Mouse (Mus musculus) hindbrain, embryonic 13.5 days (tissue): ENCODE measurements at regions not wholly inside any gene's neighbourhood (a gene's known extent, or its start where the extent isn't known, plus 50 kb on each side); places are given as distances from the start of the nearest gene placed in this dataset.
"Not testable (repeated sequence)": the region's sequence is repeated elsewhere in the genome, so short reads cannot be mapped to it uniquely, and the experiment has no call there.

Experiments
- ATAC-seq: fragments of 200-750 bp; cut with Nextera tagmentation; 2 replicates; pipeline ENCODE4 v1.8.0; 2017; ENCODE audit warnings: moderate TSS enrichment; ENCODE audit not compliant: low FRiP score
- H3K27ac ChIP-seq: fragments of 300-500 bp; sonication (generic); 2 replicates; pipeline ENCODE4 v1.5.1; 2015; ENCODE audit warnings: inconsistent platforms, mild to moderate bottlenecking, moderate library complexity
- H3K27me3 ChIP-seq: fragments of 300-500 bp; sonication (generic); 2 replicates; pipeline ENCODE4 v1.6.1; 2015; ENCODE audit warnings: mild to moderate bottlenecking, inconsistent platforms
- H3K36me3 ChIP-seq: fragments of 300-500 bp; sonication (generic); 2 replicates; pipeline ENCODE4 v1.6.1; 2015; ENCODE audit warnings: mild to moderate bottlenecking, inconsistent platforms
- H3K4me1 ChIP-seq: fragments of 300-500 bp; sonication (generic); replicated peaks from 2 replicates; pipeline ENCODE4 v1.6.1; 2015; ENCODE audit warnings: inconsistent platforms
- H3K4me2 ChIP-seq: fragments of 300-500 bp; sonication (generic); 2 replicates; pipeline ENCODE4 v1.6.1; 2015; ENCODE audit warnings: inconsistent platforms, mild to moderate bottlenecking, moderate library complexity
- H3K4me3 ChIP-seq: fragments of 300-500 bp; sonication (generic); 2 replicates; pipeline ENCODE4 v1.5.1; 2015; ENCODE audit warnings: mild to moderate bottlenecking, inconsistent platforms
- H3K9ac ChIP-seq: fragments of 300-500 bp; sonication (generic); 2 replicates; pipeline ENCODE4 v1.6.1; 2015; ENCODE audit warnings: mild to moderate bottlenecking, inconsistent platforms
- H3K9me3 ChIP-seq: fragments of 300-500 bp; sonication (generic); 2 replicates; pipeline ENCODE4 v1.6.1; 2016; ENCODE audit warnings: inconsistent platforms
- WGBS: fragments of 180-500 bp; shearing (Covaris S2); methylation state at CpG from one replicate; pipeline ENCODE4 v1.1.7; 2015; 5-methylcytosine and 5-hydroxymethylcytosine counted together

DNA sequence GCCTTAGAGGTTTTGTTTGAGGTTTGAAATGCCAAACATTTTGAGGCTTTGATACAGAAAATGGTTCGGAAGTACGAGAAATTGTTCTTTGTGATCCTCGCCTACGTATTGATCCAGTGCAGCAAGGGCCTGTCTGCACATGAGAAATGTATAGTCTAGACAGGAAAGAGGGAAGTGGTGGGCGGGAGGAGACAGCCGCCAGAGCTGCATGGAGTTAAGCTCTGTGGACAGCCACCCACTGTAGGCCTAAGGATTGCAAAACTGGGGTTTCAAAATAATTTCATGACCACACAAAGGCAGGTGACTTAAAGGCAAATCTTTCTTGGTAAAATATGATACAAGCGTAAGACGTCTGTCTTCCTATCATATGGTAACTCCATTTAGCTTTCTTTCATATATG, 178.4 kb downstream of the Csl start:
- 84% methylated on average over 8 of the region's 8 CpGs for WGBS
- H3K4me1 ChIP-seq, result no peaks in the 10 kb centered on the region
- no peak overlapping the region for H3K4me2 ChIP-seq
- no peak overlapping the region for H3K9ac ChIP-seq
- H3K9me3 ChIP-seq, result no peaks in the 10 kb centered on the region
- 0 out of 2 replicates have a peak, but pooled peaks cover 2% of the 10 kb centered on the region for H3K27me3 ChIP-seq
- no peak for ATAC-seq
- H3K27ac ChIP-seq, result no peak overlapping the region
- H3K36me3 ChIP-seq, result no peaks in the 10 kb centered on the region
- no peak overlapping the region for H3K4me3 ChIP-seq

DNA sequence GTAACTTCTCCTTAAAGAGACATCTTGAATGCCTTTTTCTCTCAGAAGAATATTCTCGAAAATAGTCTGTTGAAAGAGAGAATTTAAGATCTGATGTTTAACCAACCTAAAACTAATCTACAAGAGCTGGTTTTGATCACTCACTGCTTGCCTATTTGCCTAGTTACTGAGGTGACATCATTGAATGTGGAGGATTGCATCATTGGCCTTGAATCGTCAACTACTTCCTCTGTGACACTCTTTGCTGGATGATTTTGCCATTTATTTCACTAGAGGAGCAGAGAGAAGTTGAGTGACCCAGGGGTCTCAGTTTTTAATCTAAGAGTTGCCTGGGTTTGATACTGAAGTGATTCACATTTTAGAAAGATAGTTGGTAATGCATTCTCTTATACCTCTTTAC, 174.6 kb downstream of the Csl start:
- no peaks in the 10 kb centered on the region for H3K9me3 ChIP-seq
- 86% methylated on average over 2 of the region's 2 CpGs for WGBS
- no peak overlapping the region for H3K27ac ChIP-seq
- no peaks in the 10 kb centered on the region for H3K4me1 ChIP-seq
- no peaks in the 10 kb centered on the region for H3K36me3 ChIP-seq
- no peak overlapping the region for H3K9ac ChIP-seq
- no peak overlapping the region for H3K4me3 ChIP-seq
- no peaks in the 10 kb centered on the region for H3K27me3 ChIP-seq
- no peak overlapping the region for H3K4me2 ChIP-seq
- no peak for ATAC-seq

DNA sequence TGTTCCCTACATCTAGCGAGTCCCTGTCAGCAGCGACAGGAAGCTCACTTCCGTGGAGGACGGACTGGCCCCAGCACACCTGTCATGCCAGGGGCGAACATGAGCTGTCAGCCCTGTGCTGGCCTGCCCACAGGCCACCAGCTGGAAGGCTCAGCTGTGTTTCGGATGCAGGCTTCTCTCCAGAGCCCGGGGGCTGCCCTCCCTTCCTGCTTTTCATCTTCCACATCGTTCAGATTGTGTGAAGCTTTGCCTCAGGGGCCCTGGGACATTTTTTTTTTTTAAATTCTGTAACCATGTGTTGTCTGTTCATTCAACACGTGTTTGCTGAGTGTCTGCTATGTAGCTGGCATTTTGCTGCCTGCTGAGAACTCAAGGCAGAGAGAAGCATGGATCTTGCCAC, 167.2 kb downstream of the Csl start:
- no peak overlapping the region for H3K27ac ChIP-seq
- peak; percentile 77 for ATAC-seq
- no peaks in the 10 kb centered on the region for H3K9me3 ChIP-seq
- H3K36me3 ChIP-seq, result no peaks in the 10 kb centered on the region
- H3K4me1 ChIP-seq, result peaks cover 5% of the 10 kb centered on the region
- H3K4me3 ChIP-seq, result no peak overlapping the region
- no peak overlapping the region for H3K9ac ChIP-seq
- no peaks in the 10 kb centered on the region for H3K27me3 ChIP-seq
- 0 out of 2 replicates have a peak overlapping the region, but pooled peaks have one; percentile 8 for H3K4me2 ChIP-seq
- 32% methylated on average over 9 of the region's 9 CpGs for WGBS

DNA sequence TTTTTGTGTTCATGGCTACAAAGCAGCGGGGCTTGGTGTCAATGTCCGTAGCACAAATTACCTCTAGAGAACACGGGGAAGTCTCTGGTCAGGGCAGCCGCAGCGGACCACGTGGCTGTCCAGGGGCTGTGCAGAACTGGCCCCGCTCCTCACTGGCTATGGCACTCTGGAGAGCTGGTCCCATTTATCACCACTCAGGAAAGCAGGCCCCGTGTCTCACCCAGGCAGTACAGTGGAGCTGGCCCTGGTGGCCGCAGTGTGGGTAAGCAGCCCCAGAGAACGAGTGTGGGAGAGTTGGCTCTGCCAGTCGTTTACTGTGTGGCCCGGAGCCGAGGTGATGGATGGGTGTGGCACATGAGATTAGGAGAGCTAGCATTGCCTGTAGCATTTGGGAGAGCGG, 163.8 kb downstream of the Csl start:
- H3K4me2 ChIP-seq, result no peak overlapping the region
- ATAC-seq, result no peak
- no peaks in the 10 kb centered on the region for H3K27me3 ChIP-seq
- H3K36me3 ChIP-seq, result no peaks in the 10 kb centered on the region
- no peak overlapping the region for H3K9ac ChIP-seq
- no peak overlapping the region for H3K27ac ChIP-seq
- peaks cover 10% of the 10 kb centered on the region for H3K4me1 ChIP-seq
- 93% methylated on average over 14 of the region's 14 CpGs for WGBS
- no peaks in the 10 kb centered on the region for H3K9me3 ChIP-seq
- no peak overlapping the region for H3K4me3 ChIP-seq

DNA sequence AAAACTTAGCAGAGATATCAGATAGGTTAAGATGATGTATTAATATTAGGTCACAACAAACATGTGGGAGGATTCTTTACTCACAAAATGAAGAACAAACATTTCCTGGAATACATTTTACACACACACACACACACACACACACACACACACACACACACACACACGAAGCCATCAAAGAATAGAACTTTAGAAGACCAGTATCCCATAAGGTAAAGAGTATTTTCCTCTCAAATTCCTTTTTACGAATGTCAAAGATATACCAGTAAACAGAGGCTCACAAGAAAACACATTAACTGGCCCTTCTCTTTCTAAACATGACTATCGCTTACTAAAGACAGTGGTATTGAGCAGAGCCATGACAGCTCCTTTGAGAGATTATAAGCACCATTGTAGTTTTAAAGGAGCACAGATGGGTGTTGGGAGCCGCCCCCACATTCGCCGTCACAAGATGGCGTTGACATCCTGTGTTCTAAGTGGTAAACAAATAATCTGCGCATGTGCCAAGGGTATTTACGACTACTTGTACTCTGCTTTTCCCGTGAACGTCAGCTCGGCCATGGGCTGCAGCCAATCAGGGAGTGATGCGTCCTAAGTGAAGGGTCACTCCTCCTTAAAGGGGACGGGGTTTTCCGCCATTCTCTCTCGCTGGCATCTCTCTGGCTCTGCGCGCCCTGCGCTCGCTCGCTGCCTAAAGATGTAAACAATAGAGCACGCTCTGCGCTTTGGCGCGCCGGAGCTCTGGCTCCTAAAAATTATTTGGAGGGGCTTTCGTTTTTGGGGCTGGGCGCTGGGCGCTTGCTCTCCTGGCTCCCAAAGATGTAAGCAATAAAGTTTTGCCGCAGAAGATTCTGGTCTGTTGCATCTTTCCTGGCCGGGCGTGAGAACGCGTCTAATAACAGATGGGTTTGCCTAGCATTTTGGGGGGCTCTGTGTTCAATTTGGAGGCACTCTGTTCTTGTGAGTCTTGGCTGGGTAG, 160.0 kb downstream of the Csl start:
- H3K27me3 ChIP-seq, H3K36me3 ChIP-seq, H3K9me3 ChIP-seq, H3K4me1 ChIP-seq: not testable (repeated sequence)
- Histone ChIP-seq H3K9ac (peak overlapping the region; percentile 16; the same call in 1 of the 2 replicates), H3K4me2 (peak overlapping the region; percentile 49), H3K4me3 (peak overlapping the region; percentile 33), H3K27ac (peak overlapping the region; percentile 52; the same call in 1 of the 2 replicates)
- peak; percentile 81 for ATAC-seq
- WGBS, result 57% methylated on average over 27 of the region's 34 CpGs

DNA sequence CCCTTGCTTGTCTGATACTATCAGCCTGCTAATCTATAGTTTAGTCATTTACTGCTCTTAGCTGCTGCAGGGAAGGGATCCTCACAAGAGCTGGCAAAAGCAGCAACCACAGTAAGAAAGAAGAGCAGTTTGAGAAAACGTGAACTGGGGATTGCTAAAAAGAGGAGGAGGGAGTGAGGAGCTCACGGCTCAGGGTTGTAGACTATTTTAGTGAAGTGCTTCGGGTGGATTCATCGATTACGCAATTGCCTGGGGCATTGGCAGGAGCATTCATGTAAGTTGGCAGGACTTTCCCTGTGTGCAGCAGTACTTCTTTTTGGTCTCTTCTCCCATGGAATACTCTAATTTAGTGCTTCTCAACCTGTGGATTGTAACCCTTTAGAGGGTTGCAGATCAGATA, 157.1 kb downstream of the Csl start:
- Histone ChIP-seq H3K27ac (no peak overlapping the region), H3K27me3 (no peaks in the 10 kb centered on the region), H3K4me1 (peaks cover 6% of the 10 kb centered on the region), H3K4me3 (no peak overlapping the region), H3K4me2 (no peak overlapping the region), H3K9me3 (no peaks in the 10 kb centered on the region), H3K36me3 (no peaks in the 10 kb centered on the region), H3K9ac (no peak overlapping the region)
- WGBS, result 91% methylated on average over 5 of the region's 5 CpGs
- ATAC-seq, result no peak

DNA sequence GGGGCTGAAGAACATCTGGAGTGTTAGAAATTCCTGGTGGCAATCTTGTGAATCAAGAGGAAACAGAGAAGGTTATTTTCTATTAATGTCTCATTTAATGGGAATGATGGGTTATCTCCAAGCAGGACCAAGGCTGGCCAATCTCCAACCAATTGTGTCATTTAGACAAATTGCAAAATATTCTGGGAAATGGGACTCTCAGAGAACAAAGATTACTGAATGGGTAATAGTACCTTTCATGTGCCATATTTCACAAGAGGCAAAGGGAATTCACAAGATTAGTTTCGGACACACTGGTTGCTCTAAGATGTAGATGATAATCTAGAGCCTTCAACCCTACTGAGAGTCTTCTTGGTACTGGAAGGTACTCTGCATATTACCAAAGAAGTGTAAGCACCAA, 155.3 kb downstream of the Csl start:
- Histone ChIP-seq H3K27ac (no peak overlapping the region), H3K4me2 (no peak overlapping the region), H3K4me1 (peaks cover 6% of the 10 kb centered on the region), H3K9me3 (no peaks in the 10 kb centered on the region), H3K4me3 (no peak overlapping the region), H3K9ac (no peak overlapping the region), H3K36me3 (no peaks in the 10 kb centered on the region), H3K27me3 (no peaks in the 10 kb centered on the region)
- ATAC-seq, result no peak
- WGBS, result 94% methylated on average over 1 of the region's 1 CpGs

DNA sequence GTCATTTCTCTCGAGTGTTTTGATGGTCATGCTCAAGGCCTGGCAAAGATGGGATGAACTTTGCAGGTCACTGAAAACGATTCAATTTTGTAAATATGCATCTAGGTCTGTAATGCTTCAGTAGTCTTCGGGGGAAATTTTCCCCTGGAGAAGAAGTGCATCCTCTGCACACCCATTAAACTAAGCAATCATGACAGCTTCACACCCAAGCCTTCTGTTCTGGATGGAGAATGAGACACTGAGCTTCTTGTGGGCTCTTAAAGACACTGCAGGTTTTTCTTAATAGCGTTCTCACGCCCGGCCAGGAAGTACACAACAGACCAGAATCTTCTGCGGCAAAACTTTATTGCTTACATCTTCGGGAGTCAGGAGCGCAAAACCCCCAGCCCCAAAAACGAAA, 151.0 kb downstream of the Csl start:
- ATAC-seq, result no peak
- H3K4me3 ChIP-seq, result no peak overlapping the region
- no peaks in the 10 kb centered on the region for H3K27me3 ChIP-seq
- no peak overlapping the region for H3K9ac ChIP-seq
- 89% methylated on average over 10 of the region's 10 CpGs for WGBS
- H3K4me1 ChIP-seq, result no peaks in the 10 kb centered on the region
- no peaks in the 10 kb centered on the region for H3K36me3 ChIP-seq
- no peak overlapping the region for H3K27ac ChIP-seq
- H3K9me3 ChIP-seq, result no peaks in the 10 kb centered on the region
- no peak overlapping the region for H3K4me2 ChIP-seq

DNA sequence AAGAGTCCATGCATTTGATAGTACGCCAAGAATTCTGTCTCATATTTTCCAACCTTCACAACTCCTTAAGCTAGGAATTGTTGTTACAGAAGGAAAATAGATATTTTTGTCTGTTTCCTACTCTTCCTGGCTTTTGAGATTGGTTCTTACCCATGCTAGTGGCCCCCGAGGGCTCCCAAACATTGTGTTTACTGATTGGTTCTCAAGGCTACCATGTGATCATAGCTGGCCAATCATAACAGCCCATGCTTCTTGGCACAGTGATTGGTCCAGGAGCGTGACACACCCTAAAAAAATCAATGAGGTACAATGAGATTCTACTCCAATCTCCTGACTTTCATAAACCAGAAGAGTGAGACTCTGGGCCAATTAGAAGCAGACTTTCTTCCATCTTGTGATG, 150.0 kb downstream of the Csl start:
- no peak overlapping the region for H3K4me3 ChIP-seq
- H3K27ac ChIP-seq, result no peak overlapping the region
- no peak overlapping the region for H3K9ac ChIP-seq
- no peak for ATAC-seq
- H3K36me3 ChIP-seq, result no peaks in the 10 kb centered on the region
- no peak overlapping the region for H3K4me2 ChIP-seq
- H3K9me3 ChIP-seq, result no peaks in the 10 kb centered on the region
- H3K4me1 ChIP-seq, result no peaks in the 10 kb centered on the region
- H3K27me3 ChIP-seq, result no peaks in the 10 kb centered on the region
- WGBS, result 91% methylated on average over 3 of the region's 3 CpGs

DNA sequence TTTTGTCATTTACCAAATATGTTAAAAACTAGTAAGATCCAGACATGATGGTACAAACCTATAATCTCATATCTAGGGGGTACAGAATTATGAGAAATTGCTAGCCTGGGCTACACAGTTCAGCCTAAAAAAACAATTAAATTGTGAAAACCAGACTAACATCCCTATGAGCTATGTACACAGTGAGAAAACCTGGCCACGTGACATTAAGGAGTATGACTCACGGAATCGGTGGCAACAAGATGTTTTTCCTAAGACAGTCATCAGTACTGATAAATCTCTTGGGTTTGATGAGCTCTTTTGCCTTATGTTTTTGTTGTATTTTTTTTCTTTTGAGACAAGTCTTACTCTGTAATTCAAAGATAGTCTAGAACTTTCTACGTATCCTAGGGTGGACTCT, 148.6 kb downstream of the Csl start:
- H3K4me2 ChIP-seq, result no peak overlapping the region
- H3K27me3 ChIP-seq, result no peaks in the 10 kb centered on the region
- no peak for ATAC-seq
- H3K9me3 ChIP-seq, result no peaks in the 10 kb centered on the region
- no peaks in the 10 kb centered on the region for H3K36me3 ChIP-seq
- H3K27ac ChIP-seq, result no peak overlapping the region
- no peaks in the 10 kb centered on the region for H3K4me1 ChIP-seq
- WGBS, result 93% methylated on average over 4 of the region's 4 CpGs
- H3K9ac ChIP-seq, result no peak overlapping the region
- H3K4me3 ChIP-seq, result no peak overlapping the region

DNA sequence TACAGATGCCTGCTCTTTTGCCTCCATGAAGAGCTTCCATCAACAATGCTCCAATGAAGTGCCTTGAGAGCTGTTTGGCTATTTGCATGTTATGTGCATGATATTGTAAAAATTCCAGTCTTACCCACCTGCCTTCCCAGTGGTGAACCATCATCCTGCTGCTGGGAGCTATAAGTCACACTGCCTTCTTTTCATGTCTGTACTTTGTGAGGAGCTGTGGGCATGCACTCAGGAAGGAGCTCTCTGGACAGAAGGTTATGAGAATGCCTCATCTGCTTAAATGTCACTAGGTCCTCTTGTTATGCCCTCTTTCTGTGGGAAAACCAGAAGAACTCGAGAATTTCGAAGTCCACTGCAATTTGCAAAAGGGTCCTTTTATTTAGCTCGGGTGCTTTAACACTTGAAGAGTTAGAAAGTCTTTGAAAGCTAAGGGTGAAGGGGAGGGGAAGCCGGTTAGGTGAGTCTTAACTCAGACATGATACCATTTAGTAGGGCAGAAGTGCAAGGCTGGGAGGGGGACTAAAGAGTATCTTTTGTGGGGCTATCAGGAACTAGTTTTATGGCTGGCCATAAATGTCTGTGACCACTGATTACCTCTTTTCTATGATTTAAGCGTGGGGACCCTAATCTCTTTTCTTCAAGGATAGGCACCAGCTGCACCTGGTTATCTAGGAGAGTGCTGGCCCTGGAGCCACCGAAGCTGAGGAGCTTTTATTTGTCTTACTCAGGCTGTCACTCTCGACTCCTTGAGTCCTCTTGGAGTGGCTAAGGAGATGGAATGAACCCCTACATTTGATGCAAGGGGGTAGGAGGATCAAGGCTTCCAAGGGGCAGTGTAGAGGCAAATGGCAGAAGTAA, 144.8 kb downstream of the Csl start:
- no peaks in the 10 kb centered on the region for H3K4me1 ChIP-seq
- no peak overlapping the region for H3K9ac ChIP-seq
- no peak for ATAC-seq
- no peaks in the 10 kb centered on the region for H3K36me3 ChIP-seq
- H3K27me3 ChIP-seq, result no peaks in the 10 kb centered on the region
- H3K4me2 ChIP-seq, result no peak overlapping the region
- H3K9me3 ChIP-seq, result no peaks in the 10 kb centered on the region
- no peak overlapping the region for H3K27ac ChIP-seq
- no peak overlapping the region for H3K4me3 ChIP-seq
- 70% methylated on average over 7 of the region's 7 CpGs for WGBS

DNA sequence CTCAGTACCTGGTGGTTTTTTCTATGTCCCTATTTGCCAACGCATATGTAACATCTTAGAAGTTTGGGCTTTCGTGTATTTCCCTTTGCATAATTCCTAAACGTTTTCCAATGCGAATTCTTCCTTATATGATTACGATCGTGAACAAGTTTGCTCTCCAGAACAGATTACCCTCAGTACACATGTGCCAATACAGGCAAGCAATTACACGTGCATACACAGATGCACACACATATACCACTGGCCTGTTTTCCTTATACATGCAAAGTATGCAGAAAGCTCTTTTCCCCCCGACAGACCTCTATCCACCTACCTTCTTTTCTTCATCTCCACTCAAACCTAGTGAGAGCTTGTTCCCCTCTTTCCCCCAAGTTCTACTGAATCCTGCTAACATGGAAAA, 144.1 kb downstream of the Csl start:
- WGBS, result 91% methylated on average over 8 of the region's 8 CpGs
- H3K9me3 ChIP-seq, result no peaks in the 10 kb centered on the region
- H3K27ac ChIP-seq, result no peak overlapping the region
- H3K4me1 ChIP-seq, result no peaks in the 10 kb centered on the region
- no peak for ATAC-seq
- no peaks in the 10 kb centered on the region for H3K27me3 ChIP-seq
- H3K36me3 ChIP-seq, result no peaks in the 10 kb centered on the region
- no peak overlapping the region for H3K4me3 ChIP-seq
- no peak overlapping the region for H3K9ac ChIP-seq
- no peak overlapping the region for H3K4me2 ChIP-seq
